Mouse (Mus musculus) T-cell, adult 66 days (primary cell): Measurements from ENCODE around the gene Mageb5. TPM values are rescaled to one million over a fixed set of nuclear protein-coding genes. Genes with fewer than 3 reads are reported as not detected.

ENCODE experiments used
- total RNA-seq, 2 experiments: library from RNA; stranded (reverse); gene quantifications; 3 replicates in 1 of 2; 4 replicates in 1 of 2; pipeline ENCODE4 v1.2.4; 2023

Mageb5 gene
- not detected for total RNA-seq

GRCm38 (mm10) chrX:91782918-91783317 is at the start of gene Mageb5:
TSS of gene Mageb5 (minus strand) at chrX:91783018.

Other genes starting within 250 kb of the Mageb5 start
- not detected for gene 1700084M14Rik, start 207.1 kb downstream of the Mageb5 start, total RNA-seq
- not detected for gene Gm14781, start 150.8 kb downstream of the Mageb5 start, total RNA-seq
- not detected for gene Mageb1, start 233.3 kb upstream of the Mageb5 start, total RNA-seq